Mouse (Mus musculus) cerebellum, postnatal 14 days (tissue): ENCODE measurements at regions not wholly inside any gene's neighbourhood (a gene's known extent, or its start where the extent isn't known, plus 50 kb on each side); places are given as distances from the start of the nearest gene placed in this dataset.
"Not testable (repeated sequence)": the region's sequence is repeated elsewhere in the genome, so short reads cannot be mapped to it uniquely, and the experiment has no call there.

Experiments
- DNase-seq, 2 experiments: peaks; one replicate each; pipeline ENCODE4 v3.0.0; 2021; ENCODE audit warnings: mixed read lengths in 2 of 2

DNA sequence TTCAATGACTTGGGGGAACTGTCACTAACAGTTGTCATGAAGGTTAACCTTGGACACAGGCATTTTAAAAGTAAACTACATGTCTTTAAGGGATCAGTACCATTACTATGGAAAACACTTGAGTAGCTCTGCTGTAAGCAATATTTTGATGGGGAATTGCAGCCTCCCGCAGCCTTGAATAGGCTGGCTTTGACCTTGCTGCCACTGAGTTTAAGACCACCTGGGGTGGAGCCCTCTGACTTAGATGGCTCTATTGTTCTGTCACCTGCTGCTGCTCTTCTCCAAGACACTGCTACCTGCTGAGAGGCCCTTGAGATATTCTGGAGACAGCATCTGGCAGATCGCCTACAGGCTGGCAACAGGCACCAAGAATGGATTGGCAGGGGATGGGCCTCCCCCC lies 62.1 kb upstream of the Tars start:
- DNase-seq, result not testable (repeated sequence)

DNA sequence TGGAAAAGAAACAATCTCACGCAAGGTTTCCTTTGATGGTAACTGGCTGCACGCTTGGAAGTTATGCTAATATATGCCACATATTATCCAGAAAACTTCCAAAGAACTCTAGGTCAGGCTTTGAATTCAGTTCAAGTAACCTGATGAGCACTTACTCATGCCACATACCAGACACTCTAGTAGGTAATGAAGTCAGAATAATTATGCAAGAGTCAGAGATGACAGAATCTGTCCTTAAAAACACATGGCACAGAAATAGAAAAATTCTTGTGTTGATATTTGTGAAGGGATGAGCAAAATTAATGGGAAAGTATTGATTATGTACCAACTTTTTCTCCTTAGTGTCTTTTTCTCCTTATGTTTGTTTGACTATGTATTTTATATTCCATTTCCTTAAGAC lies 59.8 kb upstream of the Tars start:
- DNase-seq, result no peak

- DNase-seq, result no peak
Observed at GRCm38 (mm10) chr15:11457278-11457677, 57.8 kb upstream of the Tars start.

DNA sequence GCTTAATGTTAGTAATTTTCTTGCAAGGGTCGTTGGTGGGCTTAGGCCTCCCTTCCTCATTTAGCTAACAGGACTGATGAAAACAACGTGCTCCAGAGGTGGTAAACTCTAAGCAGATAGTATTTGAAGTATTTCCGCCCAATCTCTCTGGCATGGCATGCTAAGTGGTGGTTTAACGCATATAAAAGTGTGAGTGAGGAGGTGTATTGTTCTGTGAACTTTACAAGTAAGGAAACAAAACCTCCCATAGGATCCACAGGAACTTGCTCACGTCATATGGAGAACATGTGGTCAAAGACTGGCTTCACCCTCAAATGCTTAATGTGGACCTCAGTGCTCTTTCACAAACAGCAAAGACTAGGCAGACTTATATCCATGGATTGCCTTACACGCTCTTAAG lies 56.5 kb upstream of the Tars start:
- DNase-seq, result no peak

- no peak for DNase-seq
Observed at GRCm38 (mm10) chr15:11455366-11455785, 55.9 kb upstream of the Tars start.

DNA sequence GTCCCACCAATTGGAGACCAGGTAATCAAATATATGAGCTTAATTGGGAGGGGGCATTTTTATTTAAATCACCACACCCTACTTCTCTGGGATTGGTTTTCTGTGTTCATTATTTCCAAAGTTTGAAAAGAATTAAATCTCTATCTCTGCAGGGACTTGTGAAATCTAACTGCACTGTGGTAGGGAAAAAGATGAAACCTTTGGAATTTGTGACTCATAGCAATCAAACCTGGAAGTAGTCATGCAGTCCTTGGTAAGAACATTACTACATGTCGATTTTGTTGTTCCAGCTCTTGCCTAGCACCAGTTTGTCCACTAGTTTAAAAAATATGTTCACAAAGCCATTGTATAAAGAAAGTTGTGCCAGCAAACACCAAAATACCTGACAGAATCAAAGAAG lies 54.5 kb upstream of the Tars start:
- no peak for DNase-seq

- DNase-seq, result no peak
Observed at GRCm38 (mm10) chr15:11451635-11452034, 52.2 kb upstream of the Tars start.
